Mouse (Mus musculus) right cerebral cortex, adult 2 months (tissue): ENCODE results near the gene Prl8a9.

ENCODE experiments used
- DNase-seq, 2 experiments: peaks; one replicate each; pipeline ENCODE4 v3.0.0; 2021 to 2022; ENCODE audit warnings: low spot score in 2 of 2

Prl8a9 gene

GRCm38 (mm10) chr13:27564506-27564905 is at the start of gene Prl8a9:
Gene Prl8a9 (minus strand): TSS chr13:27564606.
- DNase-seq: no peak

- no peak for DNase-seq
Measured at GRCm38 (mm10) chr13:27610482-27610881, 46.1 kb upstream of the Prl8a9 start, which contains the start of gene Prl7b1. Gene Prl7b1 (minus strand): TSS chr13:27610582.

- no peak for DNase-seq
Measured at GRCm38 (mm10) chr13:27582071-27582470, 17.7 kb upstream of the Prl8a9 start, which contains the start of gene Prl8a1. Gene Prl8a1 (minus strand): TSS chr13:27582171.

- no peak for DNase-seq
Measured at GRCm38 (mm10) chr13:27553336-27553735, 11.1 kb downstream of the Prl8a9 start.

- no peak for DNase-seq
Measured at GRCm38 (mm10) chr13:27523156-27523555, 41.2 kb downstream of the Prl8a9 start.

- DNase-seq: no peak
Measured at GRCm38 (mm10) chr13:27513117-27513516, 51.3 kb downstream of the Prl8a9 start, which contains the start of gene Prl8a8. Gene Prl8a8 (minus strand): TSS chr13:27513217.
